Mouse (Mus musculus) kidney, postnatal 36 days (tissue): ENCODE data around the gene 3110082J24Rik.
A peak's percentile ranks its signal among the peaks of the same experiment; 100 is the strongest.

Source experiments
- DNase-seq, 2 experiments: peaks; one replicate each; pipeline ENCODE4 v3.0.0; 2021 to 2022; ENCODE audit warnings: mixed read lengths in 2 of 2

Gene 3110082J24Rik

DNA sequence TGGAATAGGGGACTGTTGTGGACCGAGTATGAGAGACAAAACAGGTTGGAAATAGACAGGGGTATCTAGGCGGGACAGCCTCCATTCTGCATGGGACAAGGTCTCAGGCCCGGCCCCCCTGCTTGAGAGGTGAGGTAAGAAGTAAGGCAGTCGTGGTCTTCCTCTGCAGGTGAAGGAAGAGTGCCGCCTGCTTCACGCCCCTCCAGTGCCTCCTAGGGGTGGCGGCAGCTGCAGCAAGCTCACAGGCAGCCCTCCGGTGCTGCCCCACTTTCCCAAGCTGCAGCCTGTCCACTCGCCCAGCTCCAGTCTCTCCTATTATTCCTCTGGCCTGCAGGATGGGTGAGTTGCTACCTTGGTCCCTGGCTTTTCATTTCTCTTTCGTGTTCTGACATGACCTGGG is 9.8 kb upstream of the 3110082J24Rik start:
- DNase-seq, result no peak

DNA sequence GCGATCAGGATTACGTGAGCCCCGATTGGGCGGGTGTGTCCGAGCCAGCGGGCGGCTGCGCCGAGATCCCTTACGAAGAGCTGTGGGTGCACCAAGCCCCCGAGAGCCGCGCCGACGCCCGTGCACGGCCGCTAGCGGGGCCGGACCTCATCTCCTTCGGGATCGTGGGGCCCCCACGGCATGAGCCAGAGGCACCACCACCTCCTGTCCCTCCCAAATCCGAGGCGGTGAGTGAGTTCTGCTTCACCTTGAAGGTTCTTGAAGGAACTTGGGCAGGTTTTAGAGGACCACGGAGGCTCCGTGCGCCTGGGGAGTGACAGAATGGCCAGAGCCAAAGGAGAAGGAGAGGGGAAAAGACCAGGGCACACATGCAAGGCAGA is 8.9 kb upstream of the 3110082J24Rik start:
- DNase-seq, result no peak

DNA sequence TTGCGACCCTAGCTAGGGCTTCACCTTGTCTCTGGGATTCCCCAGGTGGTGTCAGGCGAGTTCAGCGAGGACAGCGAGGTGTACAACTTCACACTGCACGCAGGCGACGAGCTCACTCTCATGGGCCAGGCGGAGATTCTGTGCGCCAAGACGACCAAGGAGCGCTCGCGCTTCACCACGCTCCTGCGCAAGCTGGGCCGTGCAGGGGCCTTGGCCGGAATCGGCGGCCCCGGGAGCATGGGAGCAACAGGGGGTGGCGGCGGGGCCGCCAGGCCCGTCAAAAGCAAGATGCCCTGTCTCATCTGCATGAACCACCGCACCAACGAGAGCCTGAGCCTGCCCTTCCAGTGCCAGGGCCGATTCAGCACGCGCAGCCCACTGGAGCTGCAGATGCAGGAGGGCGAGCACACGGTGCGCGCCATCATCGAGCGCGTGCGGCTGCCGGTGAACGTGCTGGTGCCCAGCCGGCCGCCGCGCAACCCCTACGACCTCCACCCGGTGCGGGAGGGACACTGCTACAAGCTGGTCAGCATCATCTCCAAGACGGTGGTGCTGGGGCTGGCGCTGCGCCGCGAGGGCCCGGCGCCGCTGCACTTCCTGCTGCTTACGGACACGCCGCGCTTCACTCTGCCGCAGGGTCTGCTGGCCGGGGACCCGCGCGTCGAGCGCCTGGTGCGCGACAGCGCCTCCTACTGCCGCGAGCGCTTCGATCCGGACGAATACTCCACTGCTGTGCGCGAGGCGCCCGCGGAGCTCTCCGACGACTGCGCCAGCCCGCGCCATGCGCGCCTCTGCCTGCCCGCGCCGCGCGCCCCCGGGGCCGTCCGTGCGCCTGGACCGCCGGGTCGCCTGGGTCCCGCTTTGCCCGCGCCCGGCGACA is 8.2 kb upstream of the 3110082J24Rik start:
- peak; percentile 32 to 80 for DNase-seq

DNA sequence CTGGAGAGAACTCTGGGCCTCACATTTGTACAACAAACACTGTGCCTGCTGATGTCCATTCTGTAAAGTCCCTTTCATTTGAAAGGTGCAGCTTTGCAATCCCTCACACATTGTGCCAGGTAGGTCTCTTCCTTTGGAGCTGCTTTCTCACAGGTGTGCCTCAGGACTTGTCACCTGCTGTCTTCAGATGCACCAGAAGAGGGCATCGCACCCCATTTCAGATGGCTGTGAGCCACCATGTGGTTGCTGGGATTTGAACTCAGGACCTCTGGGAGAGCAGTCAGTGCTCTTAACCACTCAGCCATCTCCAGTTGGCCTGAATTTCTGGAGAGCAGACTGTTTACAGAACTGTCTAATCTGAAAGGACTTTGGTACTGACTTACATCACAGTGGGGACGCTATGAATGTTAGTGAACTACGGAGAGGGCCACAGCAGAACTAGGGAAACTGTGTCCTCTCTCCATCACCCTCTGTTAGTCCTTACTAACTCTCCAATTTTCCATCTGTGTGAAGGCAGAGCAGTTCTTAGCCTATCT is 6.7 kb upstream of the 3110082J24Rik start:
- DNase-seq, result no peak

DNA sequence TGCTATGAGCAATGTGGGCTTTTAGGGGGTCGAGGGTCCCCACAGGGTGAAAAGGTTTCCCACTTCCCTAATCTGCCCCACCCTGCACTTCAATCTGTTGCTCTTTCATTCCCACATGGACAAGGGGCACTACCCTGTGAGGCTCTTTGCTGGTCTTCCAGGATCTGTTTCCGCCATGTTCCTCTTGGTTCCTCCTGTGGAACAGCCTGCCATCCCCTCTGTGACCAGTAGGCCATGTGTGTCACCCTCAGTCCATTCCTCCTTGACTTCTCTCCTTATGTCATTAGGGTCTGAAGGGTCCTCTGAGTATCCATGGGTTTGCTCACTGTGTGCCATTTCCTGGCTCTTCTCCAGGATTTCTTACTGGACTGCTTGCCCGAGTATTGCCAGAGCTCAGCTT is 5.9 kb upstream of the 3110082J24Rik start:
- no peak for DNase-seq

DNA sequence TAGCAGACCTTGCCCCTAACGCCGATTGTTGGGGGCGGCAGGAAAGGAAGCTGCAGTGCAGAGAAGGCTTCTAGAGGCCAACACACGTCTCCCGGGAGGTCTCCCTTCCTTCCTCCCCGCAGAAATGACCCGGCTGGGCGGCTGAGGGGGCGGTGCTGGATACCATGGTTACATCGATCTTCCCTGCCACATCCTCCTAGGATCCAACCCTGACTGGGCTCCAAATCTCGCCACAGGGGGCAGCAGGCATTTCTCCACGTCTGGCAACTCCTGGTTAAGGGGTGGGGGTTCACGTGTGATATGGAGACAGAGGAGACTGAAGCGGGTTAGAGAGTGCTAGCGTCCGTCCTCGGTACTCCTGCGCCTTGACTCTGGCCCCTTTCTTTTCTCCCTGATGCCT is 5.2 kb upstream of the 3110082J24Rik start:
- peak in 1 of 2 experiments; percentile 54 for DNase-seq

DNA sequence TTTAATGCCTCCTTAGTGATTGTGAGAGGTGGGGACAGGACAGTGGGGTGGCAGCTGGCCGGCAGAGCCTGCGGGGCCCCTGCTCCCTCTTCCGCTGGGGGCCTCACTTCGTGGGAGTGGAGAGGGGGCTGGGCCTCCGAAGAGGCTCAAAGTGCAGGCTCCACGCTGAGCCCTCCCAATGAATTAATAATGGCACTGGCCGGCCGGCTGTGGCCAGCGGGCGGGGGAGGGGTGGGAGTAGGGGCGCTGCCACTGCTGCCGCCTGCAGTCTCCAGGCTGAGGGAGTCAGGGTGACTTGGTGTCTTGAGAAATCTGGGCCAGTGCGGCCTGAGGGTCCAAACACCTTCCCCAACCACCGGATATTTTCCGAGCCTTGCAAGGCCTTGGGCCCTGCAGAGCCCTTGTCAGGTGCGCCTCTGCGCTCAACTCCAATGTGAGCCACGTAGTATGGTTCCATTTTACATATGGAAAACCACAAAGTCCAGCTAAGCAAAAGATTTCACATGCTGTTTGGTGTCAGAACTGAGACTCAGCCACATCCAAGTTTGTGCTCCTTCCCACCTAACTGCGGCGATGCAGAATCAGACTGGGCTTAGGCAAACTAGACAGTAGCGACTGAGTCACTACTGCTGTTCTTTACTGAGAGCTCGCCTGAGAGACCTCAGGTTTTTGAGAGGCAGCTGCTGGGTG is 4.6 kb upstream of the 3110082J24Rik start:
- no peak for DNase-seq

DNA sequence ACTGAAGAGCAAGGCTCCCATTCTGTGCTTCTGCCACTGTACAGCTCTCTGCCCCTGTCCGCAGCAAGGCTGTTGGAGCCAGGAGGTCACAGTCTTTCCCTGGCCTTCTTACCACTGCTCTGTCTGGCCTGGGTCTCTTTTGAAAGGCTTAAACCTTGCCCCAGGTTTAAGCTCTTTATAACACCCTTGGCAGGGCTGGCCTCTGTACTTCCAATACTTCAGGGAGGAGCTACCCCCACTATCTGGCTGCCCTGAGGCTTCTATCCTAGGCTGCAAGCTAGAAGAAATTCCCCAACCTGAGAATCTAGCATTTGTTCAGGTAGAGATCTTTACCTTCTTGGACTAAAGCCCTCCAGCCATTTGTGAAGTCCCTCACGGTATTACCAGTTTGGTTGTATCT is 4.0 kb upstream of the 3110082J24Rik start:
- no peak for DNase-seq

DNA sequence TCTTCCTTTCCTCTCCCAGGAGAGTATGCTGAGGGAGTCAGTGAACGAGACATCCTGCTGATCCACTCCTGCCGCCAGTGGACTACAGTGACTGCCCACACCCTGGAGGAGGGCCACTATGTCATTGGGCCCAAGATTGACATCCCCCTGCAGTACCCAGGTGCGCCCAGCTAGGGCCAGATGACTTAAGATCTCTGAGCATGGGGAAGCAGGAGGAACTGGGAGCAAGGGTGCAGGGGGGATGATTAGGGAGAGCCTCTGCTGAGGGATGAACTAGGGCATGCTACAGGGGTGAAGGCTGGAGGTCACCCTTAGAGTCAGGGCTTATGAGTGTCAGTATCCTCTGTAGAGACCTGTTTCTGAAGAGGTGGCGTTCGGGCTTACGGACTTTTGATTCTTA is 2.3 kb upstream of the 3110082J24Rik start:
- no peak for DNase-seq

DNA sequence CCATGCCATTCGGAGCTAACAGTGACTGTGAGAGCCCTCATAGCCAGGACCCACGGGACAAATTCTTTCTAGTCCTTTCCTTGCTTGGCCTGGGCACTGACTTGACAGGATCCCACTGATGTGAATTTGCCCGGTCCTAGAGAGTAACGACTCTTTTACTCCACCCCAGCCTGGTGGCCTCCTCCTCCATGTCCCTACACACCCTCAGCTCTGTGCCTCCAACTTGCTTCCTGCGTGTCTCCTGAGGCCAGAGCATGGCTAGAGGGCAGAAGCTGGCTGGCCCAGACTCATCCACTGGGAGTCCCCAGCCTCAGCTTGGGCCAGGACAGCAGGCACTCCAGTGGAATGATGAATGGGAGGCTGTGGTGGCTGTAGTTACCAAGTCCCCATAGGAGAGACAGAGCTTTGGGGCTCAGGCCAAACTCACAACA is 1.7 kb upstream of the 3110082J24Rik start:
- DNase-seq, result no peak

DNA sequence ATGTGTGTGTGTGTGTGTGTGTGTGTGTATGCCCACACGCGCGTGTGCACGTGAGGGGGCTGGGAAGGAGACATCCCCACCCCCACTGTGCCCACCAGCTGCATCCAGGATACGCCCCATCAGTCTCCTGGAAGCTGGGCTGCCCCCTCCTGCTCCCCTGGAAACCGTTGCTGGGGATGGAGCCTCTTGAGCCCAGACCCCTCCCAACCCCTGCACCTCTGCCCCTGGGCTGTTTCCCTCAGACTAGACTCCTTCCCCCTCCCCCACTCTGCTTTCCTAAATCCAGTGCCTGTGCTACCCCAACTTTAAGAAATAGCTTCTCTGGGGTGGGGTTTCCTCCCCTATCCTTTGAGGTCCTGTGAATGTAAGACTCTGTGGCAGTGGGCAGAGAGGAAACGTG is 1.3 kb upstream of the 3110082J24Rik start:
- no peak for DNase-seq

DNA sequence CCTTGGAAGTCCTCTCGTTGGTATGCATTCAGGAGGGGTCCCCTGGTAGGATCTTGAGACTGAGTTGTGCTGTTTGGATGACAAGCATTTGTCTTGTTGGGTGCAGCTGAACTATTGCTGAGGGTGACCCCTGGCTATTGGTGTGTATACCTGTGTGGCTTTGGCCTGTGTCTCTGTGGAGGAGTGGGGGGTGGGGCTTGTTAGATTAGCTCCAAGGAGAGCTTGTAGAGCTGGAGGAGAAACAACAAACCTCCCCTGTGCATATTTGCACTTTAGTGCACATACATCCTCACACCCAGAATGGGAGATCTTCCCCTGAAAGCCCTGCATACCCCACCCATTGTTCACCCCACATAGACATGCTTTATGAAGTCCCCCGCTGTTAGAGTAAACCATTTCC is 870 bp upstream of the 3110082J24Rik start:
- DNase-seq, result no peak

DNA sequence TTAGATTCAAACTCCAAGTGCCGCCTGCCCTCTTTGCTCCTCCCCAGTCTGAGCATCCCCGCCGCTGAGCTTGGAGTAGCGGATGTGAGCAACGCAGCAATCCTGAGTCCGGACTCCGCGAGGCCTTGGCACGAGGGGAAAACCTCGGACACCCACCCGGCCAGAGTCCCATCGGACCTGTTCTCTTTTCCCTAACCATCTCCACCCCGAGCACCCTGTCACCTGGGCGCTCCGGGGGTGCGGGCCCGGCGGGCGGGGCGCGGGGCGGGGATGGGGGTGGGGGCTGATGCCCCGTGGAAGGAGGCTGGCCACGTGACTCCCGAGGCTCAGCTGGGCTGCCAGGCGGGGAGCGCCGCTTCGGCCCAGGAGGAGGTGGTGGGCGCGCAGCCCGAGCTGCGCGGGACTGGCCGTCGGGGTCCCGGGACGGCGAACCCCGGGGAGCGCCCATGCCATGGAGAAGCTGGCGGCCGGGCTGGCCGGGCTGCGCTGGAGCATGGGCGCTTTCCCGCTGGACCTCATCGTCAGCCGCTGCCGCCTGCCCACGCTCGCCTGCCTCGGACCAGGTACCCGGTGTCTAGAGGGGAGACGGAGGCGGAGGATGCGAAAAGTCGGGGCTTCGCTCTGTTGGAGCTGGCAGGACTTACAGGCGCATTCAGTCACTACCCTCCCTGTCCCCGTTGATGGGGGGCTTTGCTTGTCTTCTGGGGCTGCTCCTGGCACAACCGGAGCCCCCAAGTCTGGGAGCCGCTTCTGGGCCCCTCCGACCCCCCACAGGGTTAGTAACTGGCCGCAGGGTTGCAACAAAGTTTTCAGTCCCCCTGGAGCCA is 832 bp downstream of the 3110082J24Rik start, which contains the start of gene Garem2:
TSS of gene Garem2 (plus strand) at position 321 of the 827 bp plus-strand sequence.
- DNase-seq, result peak in 1 of 2 experiments; percentile 43

DNA sequence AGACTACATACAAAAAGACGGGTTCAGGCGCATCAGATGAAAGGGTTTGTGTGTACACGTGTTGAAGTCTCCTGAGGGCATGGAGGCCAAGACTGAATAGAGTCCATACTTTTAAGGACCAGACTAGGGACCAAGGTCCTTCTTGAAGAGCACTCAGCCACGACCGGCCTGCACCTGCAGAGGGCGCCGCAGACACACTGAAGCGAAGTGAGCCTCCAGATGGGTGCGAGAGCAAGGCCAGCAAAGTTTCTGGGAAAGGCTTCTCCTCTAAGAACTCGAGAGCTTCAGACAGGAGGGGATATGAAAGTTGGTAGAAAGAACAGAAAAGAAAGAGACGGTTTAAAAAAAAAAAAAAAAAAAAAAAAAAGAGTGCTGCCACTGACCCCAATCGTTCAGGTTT is 1.5 kb downstream of the 3110082J24Rik start:
- peak; percentile 54 to 85 for DNase-seq

DNA sequence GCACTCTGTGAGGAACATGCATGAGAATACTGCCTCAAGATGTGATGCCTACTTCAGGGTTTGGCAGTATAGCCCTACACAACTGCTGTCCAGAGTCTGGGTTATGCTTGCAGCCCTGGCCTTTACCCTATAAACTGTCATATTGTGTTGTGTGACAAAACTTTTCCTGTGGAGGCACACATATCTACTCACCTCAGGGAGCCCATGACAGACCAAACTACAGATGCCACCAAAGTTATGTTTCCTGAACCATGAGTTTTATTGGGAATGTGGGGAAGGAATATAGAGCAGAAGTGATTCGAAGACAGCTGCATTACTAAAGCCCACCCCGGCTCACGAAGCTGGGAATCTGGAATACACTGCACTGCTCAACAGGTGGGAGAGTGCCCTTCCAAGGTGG is 2.5 kb downstream of the 3110082J24Rik start:
- DNase-seq, result no peak

DNA sequence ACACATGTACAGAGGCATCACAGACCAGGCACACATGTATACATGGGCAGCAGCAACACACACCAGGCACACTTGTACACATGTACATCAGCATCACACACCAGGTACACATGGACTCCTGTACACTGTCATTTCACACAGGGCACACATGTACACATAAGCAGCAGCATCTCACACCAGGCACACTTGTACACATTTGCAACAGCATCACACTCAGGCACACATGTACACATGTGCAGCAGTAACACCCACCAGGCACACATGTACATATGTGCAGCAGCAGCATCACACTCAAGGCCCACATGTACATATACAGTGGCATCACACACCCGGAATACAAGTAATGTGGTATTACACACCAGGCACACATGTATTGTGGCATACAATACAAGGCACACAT is 7.6 kb downstream of the 3110082J24Rik start:
- no peak for DNase-seq

DNA sequence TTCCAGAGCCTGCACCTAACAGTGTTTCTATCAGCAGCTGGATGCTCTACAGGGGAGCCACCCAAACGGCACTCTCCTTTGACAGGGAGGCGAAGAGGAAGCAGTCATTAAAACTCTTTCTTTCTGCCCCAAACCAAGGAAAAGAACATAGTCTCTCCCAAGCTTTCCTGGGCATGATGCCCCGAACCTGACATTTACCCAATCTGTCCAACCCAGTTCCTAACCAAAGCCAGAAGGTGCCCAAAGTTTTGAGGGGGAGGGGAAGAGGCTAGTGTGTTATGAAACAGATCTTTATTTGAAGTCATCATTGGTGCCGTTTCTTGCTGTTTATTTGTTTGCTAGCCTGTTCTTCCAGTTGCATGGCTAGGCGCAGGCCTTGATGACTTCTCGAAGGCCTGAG is 10.2 kb downstream of the 3110082J24Rik start:
- no peak for DNase-seq

DNA sequence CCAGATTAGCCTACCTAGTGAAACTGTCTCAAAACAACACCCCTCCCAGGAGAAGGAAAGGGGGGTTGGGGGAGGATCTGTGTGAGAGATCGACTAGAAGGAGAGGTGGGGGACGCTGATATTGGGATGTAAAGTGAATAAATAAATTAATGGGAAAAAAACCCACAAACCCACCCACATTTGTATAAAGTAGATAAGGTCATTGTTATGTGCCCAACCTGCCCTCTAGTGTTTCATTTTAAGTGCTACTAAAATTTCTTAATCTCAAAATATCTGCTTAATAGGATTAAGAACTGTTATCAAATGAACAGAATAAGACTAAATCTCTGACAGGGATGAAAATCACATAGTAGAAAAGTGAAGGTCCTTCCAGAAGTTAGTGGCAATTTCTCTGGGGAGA is 11.5 kb downstream of the 3110082J24Rik start:
- DNase-seq, result no peak

DNA sequence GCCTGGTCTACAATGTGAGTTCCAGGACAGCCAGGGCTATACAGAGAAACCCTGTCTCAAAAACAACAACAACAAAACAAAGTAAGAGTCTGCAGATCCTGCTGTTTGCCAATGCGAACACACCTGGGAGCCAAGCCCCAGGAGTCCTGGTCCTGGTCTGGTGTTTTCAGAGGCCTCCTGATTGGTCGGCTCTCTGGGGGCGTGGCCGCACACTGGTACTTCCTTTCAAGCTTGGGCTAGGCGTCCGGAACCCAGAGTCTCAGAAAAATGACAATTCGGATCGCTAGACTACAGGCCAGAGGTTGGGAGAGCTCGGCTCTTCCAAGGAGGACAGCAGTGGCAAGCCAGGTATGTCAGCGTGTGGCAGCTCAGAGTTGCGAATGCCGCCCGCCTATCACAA is 13.2 kb downstream of the 3110082J24Rik start:
- no peak for DNase-seq

DNA sequence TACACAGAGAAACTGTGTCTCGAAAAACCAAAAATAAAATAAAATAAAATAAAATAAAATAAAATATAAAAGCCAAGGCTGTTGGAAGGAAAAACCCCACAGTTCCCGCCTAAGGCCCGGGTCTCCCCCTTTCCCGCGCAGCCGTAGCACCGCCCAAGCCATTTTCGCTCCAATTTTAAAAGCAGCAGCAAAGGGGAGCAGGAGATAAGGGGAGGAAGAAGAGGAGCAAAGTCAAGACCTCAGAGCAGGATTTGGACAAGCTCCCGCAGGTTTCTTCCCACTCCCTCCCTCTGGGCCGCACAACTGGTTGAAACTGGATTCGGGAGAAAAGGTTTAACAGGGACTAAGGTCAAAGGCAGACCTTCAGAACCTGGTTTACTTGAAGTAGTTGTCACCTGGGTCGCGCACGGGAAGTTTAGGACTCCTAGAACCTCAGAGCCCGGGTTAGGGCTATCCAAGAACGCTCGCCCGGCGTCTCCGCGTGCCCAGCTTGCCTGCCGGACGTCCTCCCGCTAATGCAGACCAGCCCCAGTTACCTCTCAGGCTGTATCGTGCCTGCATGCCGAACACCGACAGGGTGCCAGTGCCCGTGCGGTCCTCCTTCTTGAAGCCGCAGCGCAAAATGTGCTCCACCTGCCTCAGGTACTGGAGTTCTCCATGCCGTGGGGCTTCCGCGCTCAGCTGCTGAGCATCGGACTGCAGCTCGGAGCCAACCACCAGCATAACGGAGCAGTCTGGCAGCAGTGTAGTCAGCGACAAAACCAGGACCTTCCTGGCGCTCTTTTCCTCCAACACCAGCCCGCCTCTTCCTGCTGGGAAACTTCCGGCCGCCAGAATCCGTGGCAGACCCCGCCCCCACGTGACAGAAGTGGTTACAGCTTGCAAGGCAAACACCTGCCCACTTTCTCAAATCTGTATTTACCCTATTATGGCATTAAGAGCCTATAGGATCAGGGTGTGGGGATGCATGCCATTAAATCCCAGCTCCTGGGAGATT is 32.8 kb downstream of the 3110082J24Rik start, which contains the start of gene Tyms:
TSS of gene Tyms (minus strand) at position 793 of the 997 bp plus-strand sequence.
- DNase-seq, result peak; percentile 87 to 93

DNA sequence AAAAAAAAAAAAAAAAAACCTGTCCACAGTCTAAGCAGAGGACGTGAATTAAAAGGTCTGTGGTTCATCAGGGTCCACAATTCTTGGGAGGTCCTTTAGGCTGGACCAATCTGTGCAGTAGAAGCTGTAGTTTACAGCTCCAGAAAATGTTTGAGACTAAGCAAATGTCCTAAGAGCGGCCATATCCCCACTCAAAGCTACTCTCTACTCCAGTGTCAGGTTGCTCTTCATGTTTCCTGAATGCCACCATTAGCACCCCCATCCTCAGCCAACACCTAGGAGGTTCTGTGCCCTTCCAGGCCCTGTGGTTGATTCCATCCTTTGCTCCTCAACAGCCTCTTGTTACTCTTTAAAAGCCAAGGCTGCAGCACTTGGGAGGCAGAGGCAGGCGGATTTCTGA is 33.5 kb downstream of the 3110082J24Rik start:
- no peak for DNase-seq

DNA sequence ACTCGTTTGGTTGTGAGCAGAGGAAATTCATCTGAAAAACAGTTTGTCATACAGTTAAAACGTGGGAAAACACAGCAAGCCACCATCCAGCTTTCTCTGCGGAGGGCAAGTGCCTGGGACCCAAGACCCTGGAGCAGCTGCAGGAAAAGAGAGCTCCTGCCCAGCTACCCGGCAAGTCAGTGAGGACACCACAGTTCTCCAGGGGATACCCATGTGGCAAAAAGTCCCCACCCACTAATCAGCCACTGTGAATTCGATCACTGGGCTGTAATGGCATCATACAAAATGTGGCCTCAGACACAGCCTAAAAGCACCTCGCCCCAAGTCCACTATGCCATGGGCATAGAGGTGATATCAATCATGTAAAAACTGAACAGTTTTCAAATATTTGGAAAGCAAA is 34.2 kb downstream of the 3110082J24Rik start:
- DNase-seq, result no peak
